In the genomic region with DNA sequence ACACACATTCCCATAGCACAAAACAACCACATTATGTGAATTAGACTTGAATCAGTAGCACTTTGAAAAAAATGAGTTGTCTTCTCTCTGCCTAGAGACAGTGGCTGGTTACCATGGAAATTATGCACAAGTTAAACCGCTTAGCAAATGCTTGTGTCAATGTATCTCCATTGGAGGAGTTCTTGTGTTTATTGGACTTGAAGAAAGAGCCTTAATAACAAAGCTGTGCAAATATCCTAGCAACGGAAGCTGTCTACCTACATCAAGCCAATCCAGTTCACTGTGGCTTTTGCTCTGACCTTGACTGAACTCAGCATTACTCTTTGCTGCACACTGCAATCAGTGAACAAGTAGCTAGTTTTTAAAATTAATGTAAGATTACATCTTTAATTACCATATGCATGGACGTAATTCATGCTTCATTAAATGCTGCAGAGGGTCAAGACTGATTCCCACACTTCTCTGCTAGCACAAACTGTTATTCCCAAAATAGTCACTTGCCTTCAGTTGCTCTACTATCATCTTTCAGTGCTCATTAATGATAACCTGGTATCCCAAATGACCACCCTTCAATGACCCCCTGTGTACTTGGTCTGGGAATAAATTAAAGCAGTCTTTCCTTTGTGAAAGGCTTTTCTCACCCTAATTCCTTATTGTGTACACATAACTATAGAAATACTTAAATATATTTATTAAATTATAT, we compare ENCODE assay signal across 14 mouse cellular contexts. TPM values are rescaled to one million over a fixed set of nuclear protein-coding genes. Genes with fewer than 3 reads are reported as not detected.
DNase-seq lines count a peak whose midpoint lies in the region; ATAC-seq lines count a peak whose summit lies in the region.
"Had no signal": no experiment of that assay in that cellular context is flagged by ENCODE, and none has a peak within 500 bp of the region (broad histone marks: within the 10 kb centered on the region; RNA-seq: fewer than 3 reads in every experiment).

No protein-coding gene starts in this region.

- H3K36me3 ChIP-seq in forebrain, embryonic 15.5 days, result no peaks in the 10 kb centered on the region
- H3K36me3 ChIP-seq in midbrain, embryonic 13.5 days, result no peaks in the 10 kb centered on the region
- H3K36me3 ChIP-seq: limb, embryonic 13.5 days had no signal

- 0 out of 2 replicates have a peak, but pooled peaks cover 4% of the 10 kb centered on the region for H3K4me1 ChIP-seq in forebrain, embryonic 15.5 days
- H3K4me1 ChIP-seq in midbrain, embryonic 13.5 days (replicated peaks), result peaks cover 6% of the 10 kb centered on the region
- H3K4me1 ChIP-seq: limb, embryonic 13.5 days had no signal

- WGBS in forebrain, embryonic 15.5 days, result 29% methylated on average over 3 of the region's 3 CpGs
- 21% methylated on average over 3 of the region's 3 CpGs for WGBS in midbrain, embryonic 13.5 days

- no peaks in the 10 kb centered on the region for H3K27me3 ChIP-seq in forebrain, embryonic 15.5 days
- no peaks in the 10 kb centered on the region for H3K27me3 ChIP-seq in midbrain, embryonic 13.5 days
- H3K27me3 ChIP-seq: limb, embryonic 13.5 days had no signal

- DNase-seq in embryo, embryonic 10 days (ENCODE audit: low spot score), result peak; percentile 14
- DNase-seq in embryo, embryonic 9.5 days (ENCODE audit: extremely low spot score), result no peak
- peak; percentile 9 for DNase-seq in Muller cell, postnatal 12 days (ENCODE audit: inconsistent ontology term)
- no peak for DNase-seq in testis, postnatal 14 days (ENCODE audit: low spot score)
- no peak for DNase-seq in left cerebral cortex, postnatal 36 days (ENCODE audit: low spot score in 2 of 2)
- DNase-seq in ovary, postnatal 36 days (ENCODE audit: low spot score), result no peak
- DNase-seq: adrenal gland, postnatal 14 days; liver, postnatal 0 days had no signal

- peak; percentile 74 for ATAC-seq in forebrain, embryonic 15.5 days (replicated peaks)
- peak; percentile 89 for ATAC-seq in midbrain, embryonic 13.5 days
- ATAC-seq: intestine, embryonic 16.5 days; liver, postnatal 0 days had no signal

- H3K27ac ChIP-seq in forebrain, embryonic 15.5 days (replicated peaks), result no peak overlapping the region
- no peak overlapping the region for H3K27ac ChIP-seq in midbrain, embryonic 13.5 days
- H3K27ac ChIP-seq: limb, embryonic 13.5 days; macrophage had no signal

- H3K4me2 ChIP-seq in forebrain, embryonic 15.5 days (replicated peaks), result no peak overlapping the region
- no peak overlapping the region for H3K4me2 ChIP-seq in midbrain, embryonic 13.5 days (replicated peaks)
- H3K4me2 ChIP-seq: limb, embryonic 13.5 days had no signal

- H3K9ac ChIP-seq in forebrain, embryonic 15.5 days (replicated peaks), result no peak overlapping the region
- H3K9ac ChIP-seq in midbrain, embryonic 13.5 days (replicated peaks), result no peak overlapping the region
- H3K9ac ChIP-seq: limb, embryonic 13.5 days; liver, postnatal 0 days had no signal

- H3K9me3 ChIP-seq in forebrain, embryonic 15.5 days, result no peaks in the 10 kb centered on the region
- no peaks in the 10 kb centered on the region for H3K9me3 ChIP-seq in midbrain, embryonic 13.5 days
- H3K9me3 ChIP-seq: limb, embryonic 13.5 days had no signal

- intact Hi-C loops in left cerebral cortex, postnatal 36 days (cut with DNase I), result no loop called here

- H3K4me3 ChIP-seq in forebrain, embryonic 15.5 days, result no peak overlapping the region
- no peak overlapping the region for H3K4me3 ChIP-seq in midbrain, embryonic 13.5 days (replicated peaks)
- H3K4me3 ChIP-seq: limb, embryonic 13.5 days had no signal

RNA-seq across cellular contexts. Expression of a gene that starts 27.3 kb away (rescaled TPM):
- 2.0 and 3.9 TPM in 2 replicates for polyA plus RNA-seq in forebrain, embryonic 15.5 days (2015; fragmentation: Nextera tagmentation; extraction: Ambion mirVana)
- polyA plus RNA-seq in midbrain, embryonic 13.5 days (2015; fragmentation: Nextera tagmentation; extraction: Ambion mirVana), result 2.5 and 3.1 TPM in 2 replicates
- total RNA-seq in left cerebral cortex, postnatal 36 days (2021), result 100 to 1,000 TPM; 217 to 264 TPM
- polyA plus RNA-seq: macrophage; spleen, adult 2 months had no signal

Comparison
In these comparisons a context has a peak if more than half of its experiments do, and no peak if none do; other contexts are left out.
1. DNase-seq: peak in embryo, embryonic 10 days (single experiment) and Muller cell, postnatal 12 days (single experiment); none in embryo, embryonic 9.5 days (single experiment), testis, postnatal 14 days (single experiment), left cerebral cortex, postnatal 36 days (0 of 2) and ovary, postnatal 36 days (single experiment).